Mouse (Mus musculus): ENCODE data around the gene Mapk6. TPM values are rescaled to one million over a fixed set of nuclear protein-coding genes. Genes with fewer than 3 reads are reported as not detected.

The Mapk6 gene
- polyA plus RNA-seq, 1 experiment from 2014 or later: 114 TPM

DNA sequence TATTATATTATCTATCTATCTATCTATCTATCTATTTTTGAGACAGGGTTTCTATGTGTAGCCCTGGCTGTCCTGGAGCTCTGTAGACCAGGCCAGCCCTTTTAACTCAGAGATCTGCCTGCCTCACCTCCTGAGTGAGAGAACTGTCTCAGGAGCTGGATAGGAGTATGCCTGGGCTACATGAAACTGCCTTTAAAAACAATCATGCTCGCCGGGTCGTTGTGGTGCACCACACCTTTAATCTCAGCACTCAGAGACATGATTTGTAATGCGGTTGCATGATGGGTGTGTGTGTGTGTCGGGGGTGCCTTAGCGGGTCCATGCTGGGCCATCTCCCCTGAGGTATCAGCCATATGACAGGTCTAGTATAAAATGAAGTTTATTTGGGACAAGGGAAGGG lies 25.1 kb upstream of the Mapk6 start:
- Histone ChIP-seq H3K9me3 (no peaks in the 10 kb centered on the region), H3K27ac (no peak overlapping the region), H3K36me3 (no peaks in the 10 kb centered on the region), H3K9ac (replicated peaks) (no peak overlapping the region), H3K4me1 (replicated peaks) (no peaks in the 10 kb centered on the region; the same call in 1 of the 2 replicates), H3K27me3 (no peaks in the 10 kb centered on the region), H3K4me3 (replicated peaks) (no peak overlapping the region), H3K4me2 (no peak overlapping the region)
- 79% methylated on average over 6 of the region's 6 CpGs for WGBS
- ATAC-seq (ENCODE audit: insufficient number of reproducible peaks, insufficient read depth, low FRiP score, low TSS enrichment, low read depth): 0 out of 2 replicates have a peak, but pooled peaks have one; percentile 39

DNA sequence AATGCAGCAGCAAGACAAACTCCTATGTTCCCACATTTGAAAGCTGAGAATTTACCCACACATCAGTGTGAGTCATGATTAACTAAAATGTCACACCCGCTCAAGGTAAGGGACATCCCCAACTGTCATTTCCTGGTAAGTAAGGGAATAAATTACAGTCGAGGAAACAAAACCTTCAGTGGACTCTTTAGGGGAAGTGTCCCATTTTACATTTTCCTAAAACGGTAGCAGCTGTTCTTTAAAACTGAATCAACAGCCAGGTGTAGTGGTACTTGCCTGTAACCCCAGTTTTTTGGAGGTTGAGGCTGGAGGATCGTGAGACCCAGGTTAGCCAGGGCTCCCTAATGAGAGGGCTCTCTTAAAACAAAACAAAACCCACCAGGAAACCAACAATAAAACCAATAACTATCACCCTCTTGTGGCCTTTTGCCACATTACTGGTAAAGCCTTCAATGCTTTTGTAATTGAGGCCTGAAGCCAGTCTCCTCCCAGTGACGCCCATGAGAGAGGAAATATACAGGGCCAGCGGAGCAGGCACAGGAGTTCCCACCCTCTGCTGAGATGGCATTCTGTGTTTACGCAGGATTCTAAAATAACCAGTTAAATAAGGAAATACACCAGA lies 24.5 kb upstream of the Mapk6 start:
- Histone ChIP-seq H3K4me1 (replicated peaks) (no peaks in the 10 kb centered on the region; the same call in 1 of the 2 replicates), H3K9me3 (no peaks in the 10 kb centered on the region), H3K4me2 (no peak overlapping the region), H3K27ac (no peak overlapping the region), H3K27me3 (no peaks in the 10 kb centered on the region), H3K4me3 (replicated peaks) (no peak overlapping the region), H3K36me3 (no peaks in the 10 kb centered on the region), H3K9ac (replicated peaks) (no peak overlapping the region)
- WGBS: 36% methylated on average over 7 of the region's 7 CpGs
- 0 out of 2 replicates have a peak, but pooled peaks have one; percentile 29 for ATAC-seq (ENCODE audit: insufficient number of reproducible peaks, insufficient read depth, low FRiP score, low TSS enrichment, low read depth)

- ATAC-seq (ENCODE audit: insufficient number of reproducible peaks, insufficient read depth, low FRiP score, low TSS enrichment, low read depth): no peak
- H3K4me1 ChIP-seq (replicated peaks): no peaks in the 10 kb centered on the region; the same call in 1 of the 2 replicates
- no peaks in the 10 kb centered on the region for H3K9me3 ChIP-seq
- H3K4me2 ChIP-seq: no peak overlapping the region
- H3K9ac ChIP-seq (replicated peaks): no peak overlapping the region
- H3K27ac ChIP-seq: no peak overlapping the region
- no peaks in the 10 kb centered on the region for H3K27me3 ChIP-seq
- WGBS: 86% methylated on average over 3 of the region's 3 CpGs
- H3K36me3 ChIP-seq: no peaks in the 10 kb centered on the region
- no peak overlapping the region for H3K4me3 ChIP-seq (replicated peaks)
Measured at GRCm38 (mm10) chr9:75432694-75433093, 22.9 kb upstream of the Mapk6 start.

- Histone ChIP-seq H3K36me3 (no peaks in the 10 kb centered on the region), H3K27ac (peak overlapping the region; percentile 59), H3K4me2 (no peak overlapping the region), H3K27me3 (no peaks in the 10 kb centered on the region), H3K4me3 (replicated peaks) (no peak overlapping the region), H3K9me3 (no peaks in the 10 kb centered on the region), H3K4me1 (replicated peaks) (no peaks in the 10 kb centered on the region; the same call in 1 of the 2 replicates), H3K9ac (replicated peaks) (no peak overlapping the region)
- no peak for ATAC-seq (ENCODE audit: insufficient number of reproducible peaks, insufficient read depth, low FRiP score, low TSS enrichment, low read depth)
- WGBS: 75% methylated on average over 16 of the region's 16 CpGs
Measured at GRCm38 (mm10) chr9:75430822-75431621, 21.2 kb upstream of the Mapk6 start.

DNA sequence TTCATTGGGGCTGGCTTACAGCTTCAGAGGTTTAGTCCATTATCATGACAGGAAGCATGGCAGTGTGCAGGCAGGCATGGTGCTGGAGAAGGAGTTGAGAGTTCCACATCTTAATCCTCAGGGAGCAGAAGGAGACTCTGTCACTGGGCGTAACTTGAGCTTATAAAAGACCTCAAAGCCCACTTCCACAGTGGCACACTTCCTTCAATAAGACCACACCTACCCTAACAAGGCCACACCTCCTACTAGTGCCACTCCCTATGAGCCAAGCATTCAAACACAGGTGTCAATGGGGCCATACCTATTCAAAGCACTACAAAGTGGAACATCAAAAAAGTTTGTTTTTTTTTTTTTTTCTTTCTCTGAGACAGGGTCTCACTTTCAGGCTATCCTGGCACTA lies 19.9 kb upstream of the Mapk6 start:
- Histone ChIP-seq H3K27ac (no peak overlapping the region), H3K4me2 (no peak overlapping the region), H3K36me3 (no peaks in the 10 kb centered on the region), H3K9ac (replicated peaks) (no peak overlapping the region), H3K4me3 (replicated peaks) (no peak overlapping the region), H3K4me1 (replicated peaks) (peaks cover 1% of the 10 kb centered on the region; the same call in 1 of the 2 replicates), H3K9me3 (no peaks in the 10 kb centered on the region), H3K27me3 (no peaks in the 10 kb centered on the region)
- no peak for ATAC-seq (ENCODE audit: insufficient number of reproducible peaks, insufficient read depth, low FRiP score, low TSS enrichment, low read depth)
- 80% methylated on average over 1 of the region's 1 CpGs for WGBS

- ATAC-seq (ENCODE audit: insufficient number of reproducible peaks, insufficient read depth, low FRiP score, low TSS enrichment, low read depth): no peak
- H3K4me2 ChIP-seq: no peak overlapping the region
- no peak overlapping the region for H3K9ac ChIP-seq (replicated peaks)
- no peak overlapping the region for H3K4me3 ChIP-seq (replicated peaks)
- 0 out of 2 replicates have a peak, but pooled peaks cover 8% of the 10 kb centered on the region for H3K4me1 ChIP-seq (replicated peaks)
- H3K9me3 ChIP-seq: no peaks in the 10 kb centered on the region
- H3K27ac ChIP-seq: no peak overlapping the region
- H3K36me3 ChIP-seq: no peaks in the 10 kb centered on the region
- WGBS: 82% methylated on average over 2 of the region's 2 CpGs
- no peaks in the 10 kb centered on the region for H3K27me3 ChIP-seq
Measured at GRCm38 (mm10) chr9:75429040-75429439, 19.2 kb upstream of the Mapk6 start.

GRCm38 (mm10) chr9:75428274-75428600 lies 18.4 kb upstream of the Mapk6 start:
- Histone ChIP-seq H3K9ac (replicated peaks) (no peak overlapping the region), H3K9me3 (no peaks in the 10 kb centered on the region), H3K36me3 (no peaks in the 10 kb centered on the region), H3K27ac (no peak overlapping the region), H3K27me3 (no peaks in the 10 kb centered on the region), H3K4me3 (replicated peaks) (no peak overlapping the region), H3K4me2 (no peak overlapping the region), H3K4me1 (replicated peaks) (peaks cover 13% of the 10 kb centered on the region; the same call in 1 of the 2 replicates)
- no peak for ATAC-seq (ENCODE audit: insufficient number of reproducible peaks, insufficient read depth, low FRiP score, low TSS enrichment, low read depth)
- 72% methylated on average over 2 of the region's 2 CpGs for WGBS

GRCm38 (mm10) chr9:75427366-75428273 lies 17.8 kb upstream of the Mapk6 start:
- H3K27me3 ChIP-seq: no peaks in the 10 kb centered on the region
- no peak overlapping the region for H3K9ac ChIP-seq (replicated peaks)
- 76% methylated on average over 9 of the region's 9 CpGs for WGBS
- no peak overlapping the region for H3K4me3 ChIP-seq (replicated peaks)
- no peak overlapping the region for H3K4me2 ChIP-seq
- no peak overlapping the region for H3K27ac ChIP-seq
- H3K4me1 ChIP-seq (replicated peaks): peaks cover 13% of the 10 kb centered on the region; the same call in 1 of the 2 replicates
- no peaks in the 10 kb centered on the region for H3K9me3 ChIP-seq
- no peak for ATAC-seq (ENCODE audit: insufficient number of reproducible peaks, insufficient read depth, low FRiP score, low TSS enrichment, low read depth)
- H3K36me3 ChIP-seq: no peaks in the 10 kb centered on the region

GRCm38 (mm10) chr9:75425796-75426391 lies 16.1 kb upstream of the Mapk6 start:
- H3K4me2 ChIP-seq: no peak overlapping the region
- ATAC-seq (ENCODE audit: insufficient number of reproducible peaks, insufficient read depth, low FRiP score, low TSS enrichment, low read depth): no peak
- no peak overlapping the region for H3K4me3 ChIP-seq (replicated peaks)
- H3K4me1 ChIP-seq (replicated peaks): peaks cover 13% of the 10 kb centered on the region; the same call in 1 of the 2 replicates
- H3K27ac ChIP-seq: no peak overlapping the region
- H3K36me3 ChIP-seq: no peaks in the 10 kb centered on the region
- no peaks in the 10 kb centered on the region for H3K27me3 ChIP-seq
- no peaks in the 10 kb centered on the region for H3K9me3 ChIP-seq
- no peak overlapping the region for H3K9ac ChIP-seq (replicated peaks)
- WGBS: 71% methylated on average over 7 of the region's 7 CpGs

- H3K4me3 ChIP-seq (replicated peaks): no peak overlapping the region
- no peaks in the 10 kb centered on the region for H3K9me3 ChIP-seq
- 60% methylated on average over 6 of the region's 6 CpGs for WGBS
- H3K4me1 ChIP-seq (replicated peaks): peaks cover 13% of the 10 kb centered on the region; the same call in 1 of the 2 replicates
- H3K27me3 ChIP-seq: no peaks in the 10 kb centered on the region
- no peak overlapping the region for H3K4me2 ChIP-seq
- no peak for ATAC-seq (ENCODE audit: insufficient number of reproducible peaks, insufficient read depth, low FRiP score, low TSS enrichment, low read depth)
- H3K9ac ChIP-seq (replicated peaks): no peak overlapping the region
- H3K36me3 ChIP-seq: no peaks in the 10 kb centered on the region
- no peak overlapping the region for H3K27ac ChIP-seq
Measured at GRCm38 (mm10) chr9:75424358-75425150, 14.7 kb upstream of the Mapk6 start.
